Mouse (Mus musculus): ENCODE measurements around the gene Ssr3. TPM values are rescaled to one million over a fixed set of nuclear protein-coding genes. Genes with fewer than 3 reads are reported as not detected.

The Ssr3 gene
- 122 and 124 TPM in 2 replicates for polyA plus RNA-seq (2015; fragmentation: Nextera tagmentation; extraction: Ambion mirVana)

GRCm38 (mm10) chr3:65392421-65392817, at the start of gene Ssr3:
TSS of gene Ssr3 (minus strand) at chr3:65392623.
- under 1% methylated on average over 36 of the region's 36 CpGs for WGBS (ENCODE audit: insufficient replicate concordance)
- Histone ChIP-seq H3K9ac (ENCODE audit: low read depth, low read length) (peak within 1 kb of the TSS; percentile 89), H3K4me3 (ENCODE audit: low read depth, low read length) (peak within 1 kb of the TSS; percentile 85), H3K4me1 (ENCODE audit: control insufficient read depth, low read depth, low read length) (peaks cover 4% of the 10 kb centered on the region), H3K36me3 (ENCODE audit: control insufficient read depth, insufficient read depth) (peaks cover 13% of the 10 kb centered on the region), H3K9me3 (replicated peaks; ENCODE audit: control insufficient read depth, low read length) (no peaks in the 10 kb centered on the region), H3K4me2 (ENCODE audit: low read depth, low read length) (peak within 1 kb of the TSS; percentile 68), H3K27me3 (ENCODE audit: control insufficient read depth, insufficient read depth, low read depth, low read length) (no peaks in the 10 kb centered on the region), H3K27ac (ENCODE audit: low read length) (peak within 1 kb of the TSS; percentile 54)
- peak; percentile 99 for ATAC-seq (ENCODE audit: low read depth)

- Histone ChIP-seq H3K9me3 (replicated peaks; ENCODE audit: control insufficient read depth, low read length) (no peaks in the 10 kb centered on the region), H3K36me3 (ENCODE audit: control insufficient read depth, insufficient read depth) (no peaks in the 10 kb centered on the region), H3K9ac (ENCODE audit: low read depth, low read length) (no peak overlapping the region), H3K4me3 (ENCODE audit: low read depth, low read length) (no peak overlapping the region), H3K27me3 (ENCODE audit: control insufficient read depth, insufficient read depth, low read depth, low read length) (no peaks in the 10 kb centered on the region), H3K4me1 (ENCODE audit: control insufficient read depth, low read depth, low read length) (no peaks in the 10 kb centered on the region), H3K4me2 (ENCODE audit: low read depth, low read length) (no peak overlapping the region), H3K27ac (ENCODE audit: low read length) (no peak overlapping the region)
- WGBS (ENCODE audit: insufficient replicate concordance) = 61% methylated on average over 8 of the region's 8 CpGs
- no peak for ATAC-seq (ENCODE audit: low read depth)
Observed at GRCm38 (mm10) chr3:65441586-65442111, 49.2 kb upstream of the Ssr3 start.

DNA sequence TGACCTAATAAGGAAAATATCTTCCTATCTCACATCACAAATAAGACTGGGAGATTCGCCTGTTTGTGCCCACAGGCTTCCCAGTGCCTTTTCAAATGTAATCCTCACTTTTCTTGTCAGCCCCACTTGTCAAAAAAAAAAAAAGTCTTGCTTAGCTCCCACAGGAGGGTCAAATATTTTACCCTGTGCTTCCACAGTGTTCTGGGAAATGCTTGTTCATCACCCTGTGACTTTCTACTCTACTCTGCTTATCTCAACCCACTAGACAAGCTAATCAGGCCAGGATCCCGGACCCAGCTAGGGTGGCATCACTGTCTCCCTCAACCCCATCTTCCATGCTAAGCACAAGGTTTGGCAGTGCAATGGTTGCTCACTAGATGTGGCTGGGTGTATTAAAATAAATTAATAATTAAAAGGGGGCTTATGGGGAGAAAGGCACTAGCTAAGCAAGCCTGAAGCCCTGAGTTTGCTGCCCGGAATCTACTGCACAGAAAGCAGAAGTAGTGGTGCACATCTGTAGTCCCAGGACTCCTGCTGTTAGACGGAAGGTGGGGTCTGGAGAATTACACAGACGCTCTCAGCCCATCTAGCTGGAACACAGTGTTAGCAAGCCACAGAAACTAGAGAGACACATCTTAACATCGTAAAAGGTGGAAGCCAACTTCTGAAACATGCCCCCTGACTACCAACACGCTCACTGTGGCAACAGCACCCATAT, 46.2 kb upstream of the Ssr3 start:
- Histone ChIP-seq H3K9ac (ENCODE audit: low read depth, low read length) (no peak overlapping the region), H3K27me3 (ENCODE audit: control insufficient read depth, insufficient read depth, low read depth, low read length) (no peaks in the 10 kb centered on the region), H3K4me2 (ENCODE audit: low read depth, low read length) (no peak overlapping the region), H3K9me3 (replicated peaks; ENCODE audit: control insufficient read depth, low read length) (no peaks in the 10 kb centered on the region), H3K36me3 (ENCODE audit: control insufficient read depth, insufficient read depth) (no peaks in the 10 kb centered on the region), H3K27ac (ENCODE audit: low read length) (no peak overlapping the region), H3K4me1 (ENCODE audit: control insufficient read depth, low read depth, low read length) (no peaks in the 10 kb centered on the region), H3K4me3 (ENCODE audit: low read depth, low read length) (no peak overlapping the region)
- no peak for ATAC-seq (ENCODE audit: low read depth)
- WGBS (ENCODE audit: insufficient replicate concordance) = 33% methylated on average over 7 of the region's 7 CpGs

GRCm38 (mm10) chr3:65435812-65436211, 43.4 kb upstream of the Ssr3 start:
- no peak overlapping the region for H3K9ac ChIP-seq (ENCODE audit: low read depth, low read length)
- no peak overlapping the region for H3K4me2 ChIP-seq (ENCODE audit: low read depth, low read length)
- no peak for ATAC-seq (ENCODE audit: low read depth)
- 42% methylated on average over 2 of the region's 2 CpGs for whole genome bisulfite sequencing (ENCODE audit: insufficient replicate concordance)
- H3K4me1 ChIP-seq (ENCODE audit: control insufficient read depth, low read depth, low read length) = no peaks in the 10 kb centered on the region
- no peak overlapping the region for H3K27ac ChIP-seq (ENCODE audit: low read length)
- H3K27me3 ChIP-seq (ENCODE audit: control insufficient read depth, insufficient read depth, low read depth, low read length) = no peaks in the 10 kb centered on the region
- H3K36me3 ChIP-seq (ENCODE audit: control insufficient read depth, insufficient read depth) = no peaks in the 10 kb centered on the region
- no peaks in the 10 kb centered on the region for H3K9me3 ChIP-seq (replicated peaks; ENCODE audit: control insufficient read depth, low read length)
- H3K4me3 ChIP-seq (ENCODE audit: low read depth, low read length) = no peak overlapping the region

DNA sequence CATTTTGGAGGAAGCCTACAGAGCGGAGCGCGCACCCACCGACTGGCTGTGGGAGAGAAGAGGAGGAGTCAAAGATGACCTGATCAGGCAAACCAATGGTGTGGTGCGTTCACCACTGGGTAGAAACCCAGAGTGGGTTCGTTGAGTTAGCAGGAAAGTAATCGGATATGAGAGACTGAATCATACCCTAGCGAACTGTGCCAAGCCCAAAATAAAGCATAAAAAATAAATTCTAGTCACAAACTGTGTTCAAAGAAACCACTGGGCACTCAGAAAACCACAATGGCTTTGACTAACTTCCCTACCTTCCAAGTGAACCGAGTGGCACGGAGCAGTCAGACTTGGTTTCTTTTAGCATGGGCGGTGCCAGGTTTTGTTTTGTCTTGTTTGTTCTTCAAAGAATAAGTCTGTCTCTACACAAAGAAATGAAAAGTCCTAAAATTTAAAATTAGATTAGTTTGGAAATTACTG, 42.7 kb upstream of the Ssr3 start:
- Histone ChIP-seq H3K4me1 (ENCODE audit: control insufficient read depth, low read depth, low read length) (no peaks in the 10 kb centered on the region), H3K36me3 (ENCODE audit: control insufficient read depth, insufficient read depth) (no peaks in the 10 kb centered on the region), H3K4me2 (ENCODE audit: low read depth, low read length) (no peak overlapping the region), H3K9me3 (replicated peaks; ENCODE audit: control insufficient read depth, low read length) (no peaks in the 10 kb centered on the region), H3K27me3 (ENCODE audit: control insufficient read depth, insufficient read depth, low read depth, low read length) (no peaks in the 10 kb centered on the region), H3K4me3 (ENCODE audit: low read depth, low read length) (no peak overlapping the region), H3K9ac (ENCODE audit: low read depth, low read length) (no peak overlapping the region), H3K27ac (ENCODE audit: low read length) (no peak overlapping the region)
- 60% methylated on average over 11 of the region's 11 CpGs for WGBS (ENCODE audit: insufficient replicate concordance)
- no peak for ATAC-seq (ENCODE audit: low read depth)

DNA sequence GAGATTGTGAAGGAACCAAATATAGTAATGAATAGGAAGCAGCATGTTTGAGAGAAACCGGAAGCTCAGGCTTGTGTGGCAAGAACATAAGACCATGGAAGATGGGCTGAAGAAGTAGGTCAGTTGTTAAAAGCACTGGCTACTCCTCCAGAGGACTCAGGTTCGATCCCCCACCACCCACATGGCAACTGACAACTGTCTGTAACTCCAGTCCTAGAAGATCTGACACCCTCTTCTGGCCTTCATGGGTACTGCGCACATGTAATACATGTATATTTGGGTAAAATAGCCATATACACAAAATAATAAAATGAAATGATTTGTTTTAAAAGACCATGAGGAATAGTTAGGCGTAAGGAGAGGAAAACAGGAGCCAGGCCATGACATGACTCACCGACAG, 39.8 kb upstream of the Ssr3 start:
- 70% methylated on average over 5 of the region's 5 CpGs for WGBS (ENCODE audit: insufficient replicate concordance)
- no peak for ATAC-seq (ENCODE audit: low read depth)

DNA sequence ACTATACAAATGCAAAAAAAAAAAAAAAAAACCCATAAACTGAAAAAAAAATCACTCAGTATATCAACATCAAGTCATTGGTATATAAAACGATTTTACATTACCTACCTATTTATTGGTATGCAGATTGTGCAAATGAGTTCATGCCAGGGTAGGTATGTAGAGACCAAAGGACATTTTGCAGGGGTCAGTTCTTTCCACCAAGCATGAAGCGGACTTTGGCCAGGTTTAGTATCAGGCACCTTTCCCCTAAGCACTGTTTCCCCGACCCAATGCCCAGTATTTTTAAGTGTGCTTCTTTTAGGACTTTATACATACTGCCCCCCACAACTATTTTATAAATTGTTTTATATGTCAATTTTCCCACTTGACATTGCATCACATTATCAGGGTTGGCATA, 27.3 kb upstream of the Ssr3 start:
- H3K9ac ChIP-seq (ENCODE audit: low read depth, low read length) = no peak overlapping the region
- H3K9me3 ChIP-seq (replicated peaks; ENCODE audit: control insufficient read depth, low read length) = no peaks in the 10 kb centered on the region
- no peaks in the 10 kb centered on the region for H3K27me3 ChIP-seq (ENCODE audit: control insufficient read depth, insufficient read depth, low read depth, low read length)
- H3K4me3 ChIP-seq (ENCODE audit: low read depth, low read length) = no peak overlapping the region
- no peak overlapping the region for H3K4me2 ChIP-seq (ENCODE audit: low read depth, low read length)
- no peaks in the 10 kb centered on the region for H3K36me3 ChIP-seq (ENCODE audit: control insufficient read depth, insufficient read depth)
- H3K4me1 ChIP-seq (ENCODE audit: control insufficient read depth, low read depth, low read length) = no peaks in the 10 kb centered on the region
- 63% methylated on average over 3 of the region's 3 CpGs for WGBS (ENCODE audit: insufficient replicate concordance)
- no peak overlapping the region for H3K27ac ChIP-seq (ENCODE audit: low read length)
- no peak for ATAC-seq (ENCODE audit: low read depth)

More for the DNA sequence above, 39.8 kb upstream of the Ssr3 start:
- no peaks in the 10 kb centered on the region for H3K4me1 ChIP-seq (ENCODE audit: control insufficient read depth, low read depth, low read length)
- H3K9me3 ChIP-seq (replicated peaks; ENCODE audit: control insufficient read depth, low read length) = no peaks in the 10 kb centered on the region
- no peaks in the 10 kb centered on the region for H3K36me3 ChIP-seq (ENCODE audit: control insufficient read depth, insufficient read depth)
- no peak overlapping the region for H3K9ac ChIP-seq (ENCODE audit: low read depth, low read length)
- H3K27ac ChIP-seq (ENCODE audit: low read length) = no peak overlapping the region
- no peak overlapping the region for H3K4me3 ChIP-seq (ENCODE audit: low read depth, low read length)
- no peak overlapping the region for H3K4me2 ChIP-seq (ENCODE audit: low read depth, low read length)
- H3K27me3 ChIP-seq (ENCODE audit: control insufficient read depth, insufficient read depth, low read depth, low read length) = no peaks in the 10 kb centered on the region

GRCm38 (mm10) chr3:65417913-65418594, 25.6 kb upstream of the Ssr3 start:
- H3K9me3 ChIP-seq (replicated peaks; ENCODE audit: control insufficient read depth, low read length) = no peaks in the 10 kb centered on the region
- no peaks in the 10 kb centered on the region for H3K4me1 ChIP-seq (ENCODE audit: control insufficient read depth, low read depth, low read length)
- no peaks in the 10 kb centered on the region for H3K27me3 ChIP-seq (ENCODE audit: control insufficient read depth, insufficient read depth, low read depth, low read length)
- no peaks in the 10 kb centered on the region for H3K36me3 ChIP-seq (ENCODE audit: control insufficient read depth, insufficient read depth)
- ATAC-seq (ENCODE audit: low read depth) = no peak
- no peak overlapping the region for H3K4me3 ChIP-seq (ENCODE audit: low read depth, low read length)
- H3K4me2 ChIP-seq (ENCODE audit: low read depth, low read length) = no peak overlapping the region
- 12% methylated on average over 5 of the region's 5 CpGs for WGBS (ENCODE audit: insufficient replicate concordance)
- no peak overlapping the region for H3K27ac ChIP-seq (ENCODE audit: low read length)
- H3K9ac ChIP-seq (ENCODE audit: low read depth, low read length) = no peak overlapping the region

- Histone ChIP-seq H3K4me1 (ENCODE audit: control insufficient read depth, low read depth, low read length) (no peaks in the 10 kb centered on the region), H3K27ac (ENCODE audit: low read length) (no peak overlapping the region), H3K4me2 (ENCODE audit: low read depth, low read length) (no peak overlapping the region), H3K27me3 (ENCODE audit: control insufficient read depth, insufficient read depth, low read depth, low read length) (no peaks in the 10 kb centered on the region), H3K4me3 (ENCODE audit: low read depth, low read length) (no peak overlapping the region), H3K36me3 (ENCODE audit: control insufficient read depth, insufficient read depth) (no peaks in the 10 kb centered on the region), H3K9me3 (replicated peaks; ENCODE audit: control insufficient read depth, low read length) (no peaks in the 10 kb centered on the region), H3K9ac (ENCODE audit: low read depth, low read length) (no peak overlapping the region)
- ATAC-seq (ENCODE audit: low read depth) = no peak
Observed at GRCm38 (mm10) chr3:65416571-65416970, 24.1 kb upstream of the Ssr3 start.

Data from liver, embryonic 16.5 days (tissue).